Mouse (Mus musculus) CH12.LX (cell line): ENCODE data around the gene Zfp248. TPM values are rescaled to one million over a fixed set of nuclear protein-coding genes. Genes with fewer than 3 reads are reported as not detected.

ENCODE experiments used
- DNase-seq: peaks from one replicate; pipeline ENCODE4 v3.0.0-alpha.2; 2013; ENCODE audit errors: extremely low read depth
- H3K27ac ChIP-seq: 2 replicates; pipeline ENCODE4 v1.5.1; 2012; ENCODE audit warnings: low read depth, mild to moderate bottlenecking, control low read depth, moderate library complexity; ENCODE audit not compliant: insufficient read depth
- H3K27me3 ChIP-seq: replicated peaks from 2 replicates; pipeline ENCODE3; 2012; ENCODE audit warnings: inconsistent platforms
- H3K36me3 ChIP-seq, 2 experiments: replicated peaks in 1 of 2; 2 replicates each; pipeline versions ENCODE3 to v1.6.1; 2012; ENCODE audit warnings: inconsistent platforms in 1 of 2, low read length in 1 of 2, mild to moderate bottlenecking in 1 of 2, mixed read lengths in 1 of 2, moderate library complexity in 1 of 2; ENCODE audit not compliant: control insufficient read depth in 1 of 2, insufficient read depth in 1 of 2
- H3K4me1 ChIP-seq, 2 experiments: 2 replicates each; pipeline ENCODE4 v1.6.1; 2012; ENCODE audit warnings: inconsistent platforms in 1 of 2, moderate library complexity in 1 of 2; ENCODE audit not compliant: insufficient read depth in 2 of 2, control insufficient read depth in 1 of 2
- H3K4me2 ChIP-seq: 2 replicates; pipeline ENCODE4 v1.6.1; 2012; ENCODE audit warnings: low read depth, mild to moderate bottlenecking, control low read depth; ENCODE audit not compliant: poor library complexity, insufficient read depth, severe bottlenecking
- H3K4me3 ChIP-seq, 3 experiments: fragments of 150-350 bp in 1 of 3; sonication (generic) in 1 of 3; replicated peaks in 1 of 3; 2 replicates each; pipeline versions ENCODE3 to v1.5.1; 2011 to 2012; ENCODE audit warnings: low read depth in 2 of 3, low read length in 2 of 3, mild to moderate bottlenecking in 2 of 3, moderate library complexity in 2 of 3, control low read depth in 1 of 3, improper control_type of control experiment in 1 of 3, inconsistent platforms in 1 of 3, mixed read lengths in 1 of 3; ENCODE audit not compliant: poor library complexity in 1 of 3
- H3K79me2 ChIP-seq: replicated peaks from 2 replicates; pipeline ENCODE4 v1.6.1; 2012; ENCODE audit warnings: mild to moderate bottlenecking, moderate library complexity; ENCODE audit not compliant: control insufficient read depth, poor library complexity, insufficient read depth, severe bottlenecking; ENCODE audit errors: extremely low read depth
- H3K9ac ChIP-seq: 2 replicates; pipeline ENCODE4 v1.6.1; 2012; ENCODE audit warnings: low read depth, mild to moderate bottlenecking, control low read depth, moderate library complexity; ENCODE audit not compliant: insufficient read depth
- H3K9me3 ChIP-seq: replicated peaks from 2 replicates; pipeline ENCODE3; 2012; ENCODE audit warnings: low read length, inconsistent platforms, mixed read lengths
- BHLHE40 ChIP-seq: IDR thresholded peaks from 2 replicates; pipeline ENCODE4 v1.6.1; 2011; ENCODE audit warnings: mild to moderate bottlenecking, low read depth, low read length, improper control_type of control experiment
- CHD2 ChIP-seq: IDR thresholded peaks from 2 replicates; pipeline ENCODE4 v1.6.1; 2011; ENCODE audit warnings: low read length, improper control_type of control experiment
- CTCF ChIP-seq, 2 experiments: IDR thresholded peaks in 1 of 2; conservative IDR thresholded peaks in 1 of 2; 2 replicates each; pipeline ENCODE4 v1.5.1; 2011 to 2012; ENCODE audit warnings: low read depth in 2 of 2, low read length in 2 of 2, improper control_type of control experiment in 1 of 2, inconsistent platforms in 1 of 2, mild to moderate bottlenecking in 1 of 2, moderate library complexity in 1 of 2
- E2F4 ChIP-seq: IDR thresholded peaks from 2 replicates; pipeline ENCODE4 v1.6.1; 2011; ENCODE audit warnings: low read depth, low read length, improper control_type of control experiment; ENCODE audit not compliant: insufficient replicate concordance
- ETS1 ChIP-seq: conservative IDR thresholded peaks from 2 replicates; pipeline ENCODE4 v1.6.1; 2012; ENCODE audit warnings: low read depth, mild to moderate bottlenecking, inconsistent platforms, low read length, improper control_type of control experiment, moderate library complexity
- HCFC1 ChIP-seq: IDR thresholded peaks from 2 replicates; pipeline ENCODE4 v1.6.1; 2012; ENCODE audit warnings: low read depth, mild to moderate bottlenecking, inconsistent platforms, low read length, improper control_type of control experiment
- JUND ChIP-seq: conservative IDR thresholded peaks from 2 replicates; pipeline ENCODE4 v1.6.1; 2011; ENCODE audit warnings: low read depth, low read length, improper control_type of control experiment
- MAFK ChIP-seq: IDR thresholded peaks from 2 replicates; pipeline ENCODE4 v1.6.1; 2011; ENCODE audit warnings: low read length, improper control_type of control experiment; ENCODE audit not compliant: insufficient replicate concordance
- MAX ChIP-seq: IDR thresholded peaks from 2 replicates; pipeline ENCODE4 v1.6.1; 2011; ENCODE audit warnings: low read length, improper control_type of control experiment
- MAZ ChIP-seq: IDR thresholded peaks from 2 replicates; pipeline ENCODE4 v1.6.1; 2012; ENCODE audit warnings: low read depth, mild to moderate bottlenecking, inconsistent platforms, low read length, improper control_type of control experiment, moderate library complexity
- MXI1 ChIP-seq: IDR thresholded peaks from 2 replicates; pipeline ENCODE4 v1.6.1; 2011; ENCODE audit warnings: mild to moderate bottlenecking, low read depth, low read length, improper control_type of control experiment
- POLR2A ChIP-seq: IDR thresholded peaks from 2 replicates; pipeline ENCODE4 v1.6.1; 2011; ENCODE audit warnings: low read depth, mild to moderate bottlenecking, improper control_type of control experiment, low read length
- RAD21 ChIP-seq: IDR thresholded peaks from 2 replicates; pipeline ENCODE4 v1.6.1; 2011; ENCODE audit warnings: low read depth, mild to moderate bottlenecking, low read length, improper control_type of control experiment, moderate library complexity
- RCOR1 ChIP-seq: conservative IDR thresholded peaks from 2 replicates; pipeline ENCODE4 v1.6.1; 2012; ENCODE audit warnings: low read depth, mild to moderate bottlenecking, inconsistent platforms, low read length, improper control_type of control experiment
- SMC3 ChIP-seq: IDR thresholded peaks from 2 replicates; pipeline ENCODE4 v1.6.1; 2011; ENCODE audit warnings: low read depth, low read length, improper control_type of control experiment
- TBP ChIP-seq: conservative IDR thresholded peaks from 2 replicates; pipeline ENCODE4 v1.6.1; 2011; ENCODE audit warnings: low read depth, low read length, improper control_type of control experiment
- UBTF ChIP-seq: IDR thresholded peaks from 2 replicates; pipeline ENCODE4 v1.6.1; 2012; ENCODE audit warnings: low read depth, mild to moderate bottlenecking, inconsistent platforms, low read length, improper control_type of control experiment, moderate library complexity
- USF2 ChIP-seq: conservative IDR thresholded peaks from 2 replicates; pipeline ENCODE4 v1.6.1; 2011; ENCODE audit warnings: low read depth, low read length, improper control_type of control experiment
- ZC3H11A ChIP-seq: IDR thresholded peaks from 2 replicates; pipeline ENCODE4 v1.6.1; 2012; ENCODE audit warnings: low read depth, mild to moderate bottlenecking, inconsistent platforms, low read length, improper control_type of control experiment
- ZKSCAN1 ChIP-seq: IDR thresholded peaks from 2 replicates; pipeline ENCODE4 v1.6.1; 2012; ENCODE audit warnings: low read depth, inconsistent platforms, low read length, improper control_type of control experiment, borderline replicate concordance
- ZMIZ1 ChIP-seq: IDR thresholded peaks from 2 replicates; pipeline ENCODE4 v1.6.1; 2012; ENCODE audit warnings: low read depth, mild to moderate bottlenecking, inconsistent platforms, low read length, improper control_type of control experiment
- ZNF384 ChIP-seq: IDR thresholded peaks from 2 replicates; pipeline ENCODE4 v1.6.1; 2012; ENCODE audit warnings: low read depth, low read length, improper control_type of control experiment, inconsistent platforms
- dilution Hi-C: fragments of 300-500 bp; cut with MboI; formaldehyde crosslinking; loops from 2 replicates; pipeline ENCODE4 v1.14.3; 2020; ENCODE audit warnings: low sequenced_read_pairs; ENCODE audit not compliant: extremely low pct_unique_long_range_greater_than_20kb, extremely low pct_ligation_motif_present
- in situ Hi-C: fragments of 300-500 bp; cut with MboI; formaldehyde crosslinking; loops from 3 replicates; pipeline ENCODE4 v1.14.3; 2019; ENCODE audit warnings: low sequenced_read_pairs, low pct_ligation_motif_present, low pct_unique_long_range_greater_than_20kb, mixed read lengths
- polyA plus RNA-seq: library from polyadenylated mRNA; unstranded; fragments of >175 nt; gene quantifications from 2 replicates; pipeline ENCODE4 v1.2.1, GENCODE M21; 2012; ENCODE audit warnings: low read depth; ENCODE audit not compliant: insufficient read length
- total RNA-seq, 2 experiments: library from RNA; depleted of rRNA; stranded (reverse); fragments of 300-350 nt in 1 of 2; fragments of >200 nt in 1 of 2; gene quantifications; 2 replicates each; pipeline ENCODE4 v1.2.3; 2012 to 2014

Gene Zfp248
- total and polyA plus RNA-seq, 3 experiments = 3.1 to 4.2 (median 3.7) TPM

DNA sequence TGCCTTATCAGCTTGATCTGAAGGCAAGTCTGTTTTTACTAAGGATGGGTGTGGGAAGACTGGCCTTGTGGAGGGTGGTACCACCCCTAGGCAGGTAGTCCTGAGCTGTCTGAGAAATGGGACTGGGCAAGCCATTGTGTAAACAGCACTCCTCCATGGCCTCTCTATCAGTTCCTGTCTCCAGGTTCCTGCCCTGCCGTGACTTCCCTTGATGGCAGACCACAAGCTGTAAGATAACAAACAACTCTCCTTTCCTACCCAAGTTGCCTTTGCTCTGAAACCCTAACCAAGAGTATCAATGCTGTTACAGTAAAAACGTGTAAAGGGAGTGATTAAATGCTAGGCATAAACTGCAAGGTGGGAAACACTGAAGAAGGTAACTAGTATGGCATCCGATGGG lies 74.7 kb downstream of the Zfp248 start:
- H3K4me1 ChIP-seq = no peaks in the 10 kb centered on the region; a peak in 1 of 4 replicates
- dilution Hi-C loops = no loop called here
- no peaks in the 10 kb centered on the region for H3K9me3 ChIP-seq
- H3K9ac ChIP-seq = no peak overlapping the region
- H3K27ac ChIP-seq = no peak overlapping the region
- no peak for TF ChIP-seq ZC3H11A
- no peak for TF ChIP-seq TBP
- no peak for TF ChIP-seq ZMIZ1
- TF ChIP-seq MAX = no peak
- TF ChIP-seq ZKSCAN1 = no peak
- no peak for TF ChIP-seq RAD21
- TF ChIP-seq HCFC1 = no peak
- TF ChIP-seq MAZ = no peak
- no peak for TF ChIP-seq E2F4
- no peak for TF ChIP-seq JUND
- TF ChIP-seq UBTF = no peak
- TF ChIP-seq RCOR1 = no peak
- no peak for TF ChIP-seq POLR2A
- no peak for TF ChIP-seq CHD2
- TF ChIP-seq MAFK = no peak
- TF ChIP-seq ETS1 = no peak
- TF ChIP-seq MXI1 = no peak
- no peak for TF ChIP-seq ZNF384
- in situ Hi-C loops = no loop called here
- peaks cover 27% of the 10 kb centered on the region for H3K27me3 ChIP-seq
- H3K79me2 ChIP-seq = no peaks in the 10 kb centered on the region; the same call in 1 of the 2 replicates
- H3K36me3 ChIP-seq = peaks cover 24 to 36% of the 10 kb centered on the region in 2 experiments
- no peak for DNase-seq
- no peak overlapping the region for H3K4me2 ChIP-seq
- no peak overlapping the region for H3K4me3 ChIP-seq

DNA sequence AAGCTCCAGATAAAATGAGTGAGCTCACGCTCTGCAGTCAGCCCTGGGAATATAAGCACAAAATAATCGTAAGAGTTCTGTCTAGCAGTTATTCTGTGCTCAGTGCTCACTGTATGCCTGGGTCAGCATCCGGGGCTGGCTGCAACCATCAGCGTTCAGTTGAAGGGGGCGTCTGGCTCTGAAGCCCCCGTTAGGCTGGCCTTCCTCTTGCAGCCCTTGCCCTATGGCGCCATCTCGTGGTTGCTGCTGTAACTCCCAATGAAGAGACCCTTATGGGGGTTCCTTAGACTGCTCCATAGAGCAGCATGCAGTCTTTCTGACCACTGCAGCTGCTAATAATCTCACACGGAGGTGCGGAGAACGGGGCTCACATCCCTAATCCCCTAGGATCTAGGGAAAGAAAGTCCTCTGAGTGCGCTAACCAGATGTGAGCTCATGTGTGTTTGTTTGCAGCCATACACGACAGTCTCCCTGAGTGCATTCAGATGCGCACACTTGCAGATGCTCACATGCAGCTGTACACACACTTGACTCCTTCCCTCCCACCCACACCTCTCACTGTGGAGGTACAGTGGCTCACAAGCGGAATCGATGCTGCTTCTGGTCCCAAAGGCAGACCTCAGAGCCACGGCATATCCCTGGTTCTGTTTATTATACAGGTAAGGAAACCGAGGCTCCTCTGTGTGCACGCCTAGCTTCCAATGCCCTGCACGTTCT lies 75.7 kb downstream of the Zfp248 start:
- no peaks in the 10 kb centered on the region for H3K79me2 ChIP-seq
- no peak overlapping the region for H3K9ac ChIP-seq
- H3K9me3 ChIP-seq = no peaks in the 10 kb centered on the region
- H3K4me2 ChIP-seq = no peak overlapping the region
- DNase-seq = peak; percentile 40
- TF ChIP-seq USF2 (no peak), CTCF (conservative IDR thresholded peaks at IDR 0.05 in 1 of 2, IDR thresholded peaks at IDR 0.05 in 1 of 2; ENCODE audit: low read depth in 2 of 2, low read length in 2 of 2) (peak; percentile 63 to 83), RAD21 (peak; percentile 75), SMC3 (peak; percentile 66), BHLHE40 (no peak)
- in situ Hi-C loops (loop anchor here (5.0 kb wide), 1 partner anchor 202 kb away; no protein-coding TSS in a partner anchor), dilution Hi-C loops (no loop called here)
- H3K27me3 ChIP-seq = peaks cover 36% of the 10 kb centered on the region
- no peaks in the 10 kb centered on the region; a peak in 1 of 4 replicates for H3K4me1 ChIP-seq
- H3K4me3 ChIP-seq = no peak overlapping the region
- no peak overlapping the region for H3K27ac ChIP-seq
- H3K36me3 ChIP-seq = peaks cover 19 to 26% of the 10 kb centered on the region in 2 experiments
